Mouse (Mus musculus) lung, postnatal 0 days (tissue): ENCODE data around the gene Cpsf7. TPM values are rescaled to one million over a fixed set of nuclear protein-coding genes. Genes with fewer than 3 reads are reported as not detected.

Experiments used
- ATAC-seq: fragments of 200-750 bp; cut with Nextera tagmentation; 2 replicates; pipeline ENCODE4 v1.8.0; 2017; ENCODE audit warnings: moderate library complexity
- DNase-seq: peaks from one replicate; pipeline ENCODE4 v3.0.0-alpha.2; 2016; ENCODE audit warnings: low spot score
- H3K27ac ChIP-seq: fragments of 300-500 bp; sonication (generic); 2 replicates; pipeline ENCODE4 v1.5.1; 2014; ENCODE audit warnings: antibody characterized with exemption, mild to moderate bottlenecking, low read length, mixed read lengths
- H3K27me3 ChIP-seq: fragments of 300-500 bp; sonication (generic); replicated peaks from 2 replicates; pipeline ENCODE4 v1.6.1; 2014; ENCODE audit warnings: low read length, mixed read lengths; ENCODE audit not compliant: insufficient read depth
- H3K36me3 ChIP-seq: fragments of 300-500 bp; sonication (generic); 2 replicates; pipeline ENCODE4 v1.6.1; 2014; ENCODE audit warnings: low read length, mixed read lengths; ENCODE audit not compliant: insufficient read depth
- H3K4me1 ChIP-seq: fragments of 300-500 bp; sonication (generic); 2 replicates; pipeline ENCODE4 v1.6.1; 2014; ENCODE audit warnings: antibody characterized with exemption, low read depth, low read length, mixed read lengths; ENCODE audit not compliant: insufficient read depth
- H3K4me2 ChIP-seq: fragments of 300-500 bp; sonication (generic); replicated peaks from 2 replicates; pipeline ENCODE4 v1.6.1; 2014; ENCODE audit warnings: low read depth, mild to moderate bottlenecking, low read length, moderate library complexity, mixed read lengths
- H3K4me3 ChIP-seq: fragments of 300-500 bp; sonication (generic); 2 replicates; pipeline ENCODE4 v1.5.1; 2014; ENCODE audit warnings: low read depth, low read length
- H3K9ac ChIP-seq: fragments of 300-500 bp; sonication (generic); replicated peaks from 2 replicates; pipeline ENCODE4 v1.6.1; 2014; ENCODE audit warnings: low read depth, mild to moderate bottlenecking
- H3K9me3 ChIP-seq: fragments of 300-500 bp; sonication (generic); 2 replicates; pipeline ENCODE4 v1.6.1; 2016; ENCODE audit warnings: low read length, mixed read lengths
- CTCF ChIP-seq: IDR thresholded peaks from 2 replicates; pipeline ENCODE4 v1.5.1; 2016; ENCODE audit warnings: antibody characterized with exemption, mild to moderate bottlenecking
- EP300 ChIP-seq: IDR thresholded peaks from 2 replicates; pipeline ENCODE4 v1.6.1; 2016; ENCODE audit warnings: antibody characterized with exemption, mild to moderate bottlenecking, control low read depth
- WGBS: fragments of 180-500 bp; shearing (Covaris S2); extraction: QIAGEN DNeasy Blood & Tissue Kit; methylation state at CpG from one replicate; pipeline ENCODE4 v1.1.7; 2014; 5-methylcytosine and 5-hydroxymethylcytosine counted together
- polyA plus RNA-seq: library from polyadenylated mRNA; unstranded; fragments of >200 nt; fragmentation: Nextera tagmentation; extraction: Ambion mirVana; gene quantifications from 2 replicates; pipeline ENCODE4 v1.2.1, GENCODE M21; 2015

Gene Cpsf7
- polyA plus RNA-seq, 1 experiment from 2014 or later = 20.0 TPM

DNA sequence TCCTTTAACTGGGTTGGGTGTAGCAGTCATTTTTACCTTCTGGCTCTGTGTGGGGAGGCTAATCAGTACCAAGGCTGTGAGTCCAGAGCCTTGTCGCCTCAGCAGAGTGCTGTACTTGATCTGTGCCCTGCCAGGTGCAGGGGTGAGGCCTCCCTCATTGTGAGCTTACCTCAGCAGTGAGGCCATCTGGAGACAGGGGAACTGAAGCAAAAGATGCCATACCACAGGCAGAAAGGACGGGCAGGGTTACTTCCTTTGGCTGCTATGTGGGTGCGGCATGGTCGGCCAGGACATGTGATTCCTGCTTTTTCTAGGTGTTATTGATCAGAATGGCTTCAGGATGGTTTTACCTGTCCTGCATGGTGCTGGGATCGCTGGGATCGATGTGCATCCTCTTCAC lies 56.9 kb downstream of the Cpsf7 start:
- no peak for ATAC-seq
- Histone ChIP-seq H3K27me3 (no peaks in the 10 kb centered on the region), H3K4me2 (no peak overlapping the region), H3K36me3 (peaks cover 11% of the 10 kb centered on the region; the same call in 1 of the 2 replicates), H3K27ac (no peak overlapping the region), H3K4me3 (no peak overlapping the region), H3K4me1 (0 out of 2 replicates have a peak, but pooled peaks cover 2% of the 10 kb centered on the region), H3K9ac (no peak overlapping the region), H3K9me3 (no peaks in the 10 kb centered on the region)
- TF ChIP-seq EP300 (no peak), CTCF (no peak)
- 78% methylated on average over 6 of the region's 6 CpGs for WGBS
- no peak for DNase-seq

DNA sequence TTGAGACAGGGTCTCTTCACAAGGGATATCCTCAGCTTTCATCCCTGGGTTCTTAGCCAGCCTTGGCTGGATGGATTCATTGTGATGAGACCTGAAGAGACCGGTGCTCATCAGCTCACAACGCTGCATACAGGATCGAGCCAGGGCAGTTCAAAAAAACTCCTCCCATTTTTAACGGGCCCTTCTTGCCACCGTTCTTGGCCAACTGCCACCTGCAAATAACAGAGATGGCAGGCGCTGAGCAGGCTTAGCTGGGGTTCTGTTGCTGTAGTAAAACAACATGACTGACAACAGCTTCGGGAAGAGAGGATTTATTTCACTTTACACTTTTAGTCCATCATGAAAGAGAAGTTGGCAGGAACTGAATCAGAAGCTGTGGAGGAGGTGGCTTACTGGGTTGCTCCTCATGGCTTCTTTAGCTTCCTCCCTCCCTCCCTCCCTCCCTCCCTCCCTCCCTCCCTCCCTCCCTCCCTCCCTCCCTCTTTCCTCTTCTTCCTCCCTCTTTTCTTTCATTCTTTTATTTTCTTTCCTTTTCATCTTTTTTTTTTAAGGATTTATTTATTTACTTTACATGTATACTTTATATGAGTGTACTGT lies 58.6 kb downstream of the Cpsf7 start:
- H3K9ac ChIP-seq = no peak overlapping the region
- DNase-seq = no peak
- no peaks in the 10 kb centered on the region for H3K27me3 ChIP-seq
- H3K36me3 ChIP-seq = peaks cover 11% of the 10 kb centered on the region; the same call in 1 of the 2 replicates
- 45% methylated on average over 7 of the region's 7 CpGs for WGBS
- H3K4me3 ChIP-seq = no peak overlapping the region
- no peaks in the 10 kb centered on the region for H3K9me3 ChIP-seq
- TF ChIP-seq CTCF (no peak), EP300 (no peak)
- no peak overlapping the region for H3K27ac ChIP-seq
- H3K4me1 ChIP-seq = no peaks in the 10 kb centered on the region
- no peak overlapping the region for H3K4me2 ChIP-seq
- ATAC-seq = no peak

DNA sequence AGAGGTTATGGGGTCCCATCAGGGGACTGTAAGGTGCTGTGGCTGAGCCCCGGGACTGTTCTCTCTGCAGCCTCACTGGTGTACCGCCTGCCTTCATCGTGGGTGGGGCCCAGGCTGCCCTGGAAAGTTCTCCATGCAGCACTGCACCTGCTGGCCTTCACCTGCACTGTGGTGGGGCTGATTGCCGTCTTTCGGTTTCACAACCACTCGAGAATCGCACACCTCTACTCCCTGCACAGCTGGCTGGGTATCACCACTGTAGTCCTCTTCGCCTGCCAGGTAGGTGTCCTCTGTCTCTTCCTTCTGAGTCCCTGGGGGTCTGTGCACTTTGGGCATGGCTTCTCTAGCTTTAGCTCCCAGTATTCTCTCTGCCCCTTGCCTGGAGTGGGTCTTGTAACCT lies 60.0 kb downstream of the Cpsf7 start:
- no peak for ATAC-seq

DNA sequence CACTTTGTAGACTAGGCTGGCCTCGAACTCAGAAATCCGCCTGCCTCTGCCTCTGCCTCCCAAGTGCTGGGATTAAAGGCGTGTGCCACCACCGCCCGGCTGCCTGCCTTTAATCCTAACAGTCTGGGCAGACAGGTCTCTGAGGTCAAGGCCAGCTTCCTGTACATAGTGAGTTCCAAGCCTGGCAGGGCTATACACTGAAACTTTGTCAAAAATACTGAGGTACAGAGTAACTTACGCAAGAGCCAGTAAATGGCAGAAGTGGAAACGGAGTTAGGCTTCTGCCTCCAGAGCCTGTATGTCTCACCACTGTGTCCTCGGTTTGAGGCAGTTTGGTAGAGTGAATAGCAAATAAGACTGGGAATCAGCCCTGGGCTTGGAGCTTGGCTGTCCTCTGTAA lies 62.2 kb downstream of the Cpsf7 start:
- H3K4me1 ChIP-seq = no peaks in the 10 kb centered on the region
- 81% methylated on average over 8 of the region's 8 CpGs for WGBS
- H3K4me3 ChIP-seq = no peak overlapping the region
- no peak for TF ChIP-seq EP300
- no peak for TF ChIP-seq CTCF
- H3K27me3 ChIP-seq = no peaks in the 10 kb centered on the region
- H3K4me2 ChIP-seq = no peak overlapping the region
- H3K36me3 ChIP-seq = peaks cover 26% of the 10 kb centered on the region
- no peak for DNase-seq
- ATAC-seq = no peak
- no peak overlapping the region for H3K9ac ChIP-seq
- H3K27ac ChIP-seq = no peak overlapping the region
- no peaks in the 10 kb centered on the region for H3K9me3 ChIP-seq

More for the DNA sequence above, 60.0 kb downstream of the Cpsf7 start:
- Histone ChIP-seq H3K27me3 (no peaks in the 10 kb centered on the region), H3K9me3 (no peaks in the 10 kb centered on the region), H3K36me3 (peaks cover 15% of the 10 kb centered on the region; the same call in 1 of the 2 replicates), H3K4me2 (no peak overlapping the region), H3K27ac (no peak overlapping the region), H3K4me3 (no peak overlapping the region), H3K9ac (no peak overlapping the region), H3K4me1 (no peaks in the 10 kb centered on the region)
- WGBS = 76% methylated on average over 8 of the region's 8 CpGs
- DNase-seq = no peak
- no peak for TF ChIP-seq CTCF
- TF ChIP-seq EP300 = no peak

DNA sequence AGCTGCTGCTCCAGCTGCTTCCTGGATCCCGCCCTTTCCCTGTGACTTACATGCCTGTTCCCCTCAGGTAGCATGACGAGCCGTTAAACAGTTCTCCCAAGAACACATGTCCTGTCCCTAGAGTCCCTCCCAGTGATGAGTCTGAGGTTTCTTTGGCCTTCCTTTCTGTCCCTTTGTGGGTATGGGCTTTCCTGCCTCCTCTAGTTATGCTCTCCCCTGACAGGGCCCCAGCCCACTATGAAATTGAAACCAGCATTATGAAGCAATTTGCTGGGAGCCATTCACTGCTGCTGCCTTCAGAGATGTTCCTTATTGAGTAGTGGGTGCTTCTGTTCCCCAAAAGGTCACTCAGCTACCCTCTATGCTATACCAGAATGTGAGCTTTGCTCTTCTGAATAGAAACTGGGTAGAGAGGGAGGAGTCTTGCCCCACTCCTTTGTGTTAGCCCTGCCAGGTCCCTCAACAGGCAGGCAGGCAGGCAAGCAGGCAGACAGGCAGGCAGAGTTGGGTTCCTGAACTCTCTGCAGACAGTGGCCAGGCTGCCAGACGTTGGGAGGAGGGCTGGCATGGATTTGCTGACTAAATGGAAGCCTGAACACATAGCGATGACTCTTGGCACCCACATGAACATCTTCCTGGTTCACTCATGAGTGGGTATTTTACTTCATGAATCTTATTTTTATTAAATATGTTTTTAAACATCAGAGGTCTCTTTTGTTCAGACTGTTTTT lies 64.2 kb downstream of the Cpsf7 start:
- WGBS = 58% methylated on average over 5 of the region's 5 CpGs
- Histone ChIP-seq H3K4me2 (no peak overlapping the region), H3K4me1 (no peaks in the 10 kb centered on the region), H3K27me3 (no peaks in the 10 kb centered on the region), H3K27ac (no peak overlapping the region), H3K9me3 (no peaks in the 10 kb centered on the region), H3K9ac (no peak overlapping the region), H3K4me3 (no peak overlapping the region), H3K36me3 (peaks cover 26% of the 10 kb centered on the region)
- TF ChIP-seq CTCF = no peak
- no peak for TF ChIP-seq EP300
- no peak for DNase-seq
- no peak for ATAC-seq

DNA sequence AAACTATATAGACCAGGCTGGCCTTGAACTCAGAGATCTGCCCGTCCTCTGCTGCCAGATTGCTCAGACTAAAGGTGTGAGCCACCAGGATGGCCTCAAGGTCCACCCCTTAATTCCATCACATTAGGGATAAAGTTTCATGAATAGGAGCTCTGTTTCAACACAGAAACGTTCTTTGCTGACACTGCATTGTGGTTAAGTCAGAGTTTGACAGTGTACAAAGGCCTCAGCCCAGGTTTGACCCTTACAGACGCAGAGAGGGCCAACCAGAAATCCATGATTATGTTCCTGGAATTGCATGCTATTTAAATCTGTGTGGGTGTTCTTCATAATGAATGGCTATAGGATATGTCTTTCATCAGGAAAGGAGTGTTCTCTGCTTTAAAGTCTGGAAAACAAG lies 65.2 kb downstream of the Cpsf7 start:
- Histone ChIP-seq H3K36me3 (peaks cover 23% of the 10 kb centered on the region), H3K9ac (no peak overlapping the region), H3K4me1 (no peaks in the 10 kb centered on the region), H3K4me2 (no peak overlapping the region), H3K4me3 (no peak overlapping the region), H3K9me3 (no peaks in the 10 kb centered on the region), H3K27me3 (no peaks in the 10 kb centered on the region), H3K27ac (no peak overlapping the region)
- no peak for TF ChIP-seq CTCF
- no peak for TF ChIP-seq EP300
- DNase-seq (no peak), ATAC-seq (no peak)
- WGBS = 67% methylated on average over 3 of the region's 3 CpGs
